Mouse (Mus musculus): ENCODE measurements around the gene Bend5. TPM values are rescaled to one million over a fixed set of nuclear protein-coding genes. Genes with fewer than 3 reads are reported as not detected.

Bend5 gene
- polyA plus RNA-seq, 1 experiment from 2014 or later = 88.8 TPM

DNA sequence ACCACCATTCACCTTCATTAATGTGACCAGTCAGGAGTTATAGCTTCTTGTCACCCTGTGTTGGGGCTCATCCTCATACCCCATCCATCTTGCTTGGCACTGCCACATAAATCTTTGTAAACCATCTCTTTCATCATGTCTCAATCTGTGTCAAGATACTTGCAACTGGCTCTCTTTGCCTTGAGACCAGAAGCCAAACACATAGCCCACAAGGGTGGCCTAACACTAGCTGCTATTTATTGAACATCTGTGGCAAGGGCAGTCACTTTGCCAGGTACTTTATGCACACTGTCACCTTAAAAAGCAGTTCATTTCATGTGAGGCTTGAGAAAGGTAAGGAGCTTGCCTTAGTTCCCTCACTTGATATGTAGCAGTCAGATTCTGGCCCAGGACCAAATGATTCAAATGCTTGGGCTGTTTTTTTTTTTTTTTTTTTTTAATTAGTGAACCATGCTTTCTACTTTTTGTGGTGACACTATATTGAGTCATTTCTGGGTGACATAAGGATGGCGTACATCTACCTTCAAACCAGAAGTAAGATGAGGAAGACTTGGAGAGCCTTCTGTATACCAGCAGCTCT, 9.7 kb downstream of the Bend5 start:
- ATAC-seq (ENCODE audit: low FRiP score, low TSS enrichment) (no peak), DNase-seq (no peak)

DNA sequence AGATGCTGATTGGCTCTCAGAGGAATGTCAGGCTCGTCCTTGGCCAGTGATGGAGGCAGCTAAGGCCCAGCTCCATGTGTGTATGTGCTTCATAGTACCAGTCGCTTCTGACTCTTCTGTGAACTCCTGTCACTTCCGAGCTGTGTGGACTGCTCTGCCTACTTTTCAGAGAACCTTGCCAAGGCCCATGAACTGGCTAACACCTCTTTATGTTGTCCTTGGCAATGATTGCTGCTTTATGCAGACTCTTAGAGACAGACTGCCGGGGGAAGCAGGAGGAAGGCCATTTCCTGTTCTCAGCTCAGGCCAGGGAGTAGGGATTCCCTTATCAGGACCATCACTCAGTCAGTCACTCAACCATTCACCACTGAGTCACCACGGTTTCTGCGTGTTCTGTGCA, 10.4 kb downstream of the Bend5 start:
- 91% methylated on average over 6 of the region's 6 CpGs for WGBS
- Histone ChIP-seq H3K4me1 (ENCODE audit: control insufficient read depth, insufficient read depth, low read length) (0 out of 2 replicates have a peak, but pooled peaks cover 3% of the 10 kb centered on the region), H3K4me3 (replicated peaks; ENCODE audit: low read depth, low read length) (no peak overlapping the region), H3K9ac (replicated peaks; ENCODE audit: low read length) (no peak overlapping the region), H3K27ac (replicated peaks; ENCODE audit: low read depth, low read length) (no peak overlapping the region), H3K9me3 (ENCODE audit: control insufficient read depth, low read length) (no peaks in the 10 kb centered on the region), H3K4me2 (ENCODE audit: low read length) (no peak overlapping the region), H3K27me3 (ENCODE audit: control insufficient read depth, insufficient read depth, low read length) (no peaks in the 10 kb centered on the region), H3K36me3 (ENCODE audit: control insufficient read depth, insufficient read depth, low read length) (peaks cover 18% of the 10 kb centered on the region)
- ATAC-seq (ENCODE audit: low FRiP score, low TSS enrichment) (no peak), DNase-seq (no peak)

More for the DNA sequence above, 9.7 kb downstream of the Bend5 start:
- Histone ChIP-seq H3K27me3 (ENCODE audit: control insufficient read depth, insufficient read depth, low read length) (no peaks in the 10 kb centered on the region), H3K4me2 (ENCODE audit: low read length) (no peak overlapping the region), H3K4me3 (replicated peaks; ENCODE audit: low read depth, low read length) (no peak overlapping the region), H3K4me1 (ENCODE audit: control insufficient read depth, insufficient read depth, low read length) (peaks cover 3% of the 10 kb centered on the region; the same call in 1 of the 2 replicates), H3K27ac (replicated peaks; ENCODE audit: low read depth, low read length) (no peak overlapping the region), H3K9me3 (ENCODE audit: control insufficient read depth, low read length) (no peaks in the 10 kb centered on the region), H3K9ac (replicated peaks; ENCODE audit: low read length) (no peak overlapping the region), H3K36me3 (ENCODE audit: control insufficient read depth, insufficient read depth, low read length) (peaks cover 21% of the 10 kb centered on the region)
- 95% methylated on average over 1 of the region's 1 CpGs for WGBS

DNA sequence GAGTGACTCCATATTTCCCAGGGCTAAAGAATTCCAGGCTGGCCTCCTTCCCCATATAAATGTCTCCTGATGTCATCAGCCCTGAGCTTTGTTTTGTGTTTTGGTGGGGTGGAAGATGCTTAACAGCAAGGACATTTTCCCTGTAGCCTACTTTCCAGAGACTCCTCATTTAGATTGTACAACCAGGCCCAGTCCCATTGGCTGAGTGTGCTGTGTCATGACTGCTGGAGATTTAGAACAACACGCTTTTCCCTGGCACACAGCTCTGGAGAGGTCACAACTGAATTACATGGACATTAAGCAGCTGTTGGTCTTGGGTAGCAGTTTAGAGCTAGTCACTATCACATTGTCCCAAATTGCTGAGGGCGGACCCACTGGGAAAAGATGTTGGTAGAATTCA, 16.4 kb downstream of the Bend5 start:
- Histone ChIP-seq H3K4me2 (ENCODE audit: low read length) (no peak overlapping the region), H3K9ac (replicated peaks; ENCODE audit: low read length) (no peak overlapping the region), H3K36me3 (ENCODE audit: control insufficient read depth, insufficient read depth, low read length) (peaks cover 55% of the 10 kb centered on the region), H3K27ac (replicated peaks; ENCODE audit: low read depth, low read length) (no peak overlapping the region), H3K27me3 (ENCODE audit: control insufficient read depth, insufficient read depth, low read length) (no peaks in the 10 kb centered on the region), H3K4me3 (replicated peaks; ENCODE audit: low read depth, low read length) (no peak overlapping the region), H3K9me3 (ENCODE audit: control insufficient read depth, low read length) (no peaks in the 10 kb centered on the region), H3K4me1 (ENCODE audit: control insufficient read depth, insufficient read depth, low read length) (no peaks in the 10 kb centered on the region)
- DNase-seq = no peak
- ATAC-seq (ENCODE audit: low FRiP score, low TSS enrichment) = no peak
- WGBS = 98% methylated on average over 2 of the region's 2 CpGs

DNA sequence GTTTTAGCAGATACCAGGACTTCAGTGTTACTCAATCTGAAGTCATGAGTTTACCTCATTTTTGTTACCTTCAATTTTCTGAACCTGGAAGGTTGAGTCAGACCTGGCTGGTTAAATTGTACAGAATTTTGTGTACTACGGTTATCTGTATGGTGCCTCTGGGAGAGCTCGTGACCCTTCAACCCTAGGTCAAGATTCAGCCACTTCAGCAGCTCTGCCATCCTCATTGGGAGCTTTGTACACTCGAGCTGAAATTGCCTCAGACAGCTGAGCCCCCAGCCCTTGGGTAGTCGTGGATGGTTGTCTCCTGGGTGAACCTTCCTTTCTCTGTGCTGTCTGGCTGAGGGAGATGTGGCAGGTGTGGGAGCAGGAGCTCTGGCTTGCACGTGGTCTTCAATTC, 17.2 kb downstream of the Bend5 start:
- no peak for DNase-seq
- 81% methylated on average over 5 of the region's 5 CpGs for WGBS

DNA sequence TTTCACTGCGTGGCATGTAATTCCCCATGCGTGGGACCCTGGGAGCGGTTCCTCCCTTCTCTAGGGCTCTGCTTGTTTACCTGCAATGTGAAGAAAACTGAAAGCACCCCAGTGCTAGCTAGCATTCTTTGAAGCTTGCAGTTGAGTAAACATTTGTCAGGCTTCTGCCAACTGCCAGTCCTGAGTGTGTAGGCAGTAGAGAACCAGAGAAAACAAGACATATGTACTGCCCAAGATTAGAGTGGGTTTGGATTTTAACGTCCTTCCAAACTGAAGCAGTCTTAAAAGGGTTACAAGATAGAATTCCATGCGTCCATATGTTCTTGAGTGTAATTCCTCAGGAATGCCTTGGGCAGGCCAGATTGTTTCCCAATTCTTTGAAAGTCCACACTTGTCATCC, 17.6 kb downstream of the Bend5 start:
- Histone ChIP-seq H3K4me3 (replicated peaks; ENCODE audit: low read depth, low read length) (no peak overlapping the region), H3K4me2 (ENCODE audit: low read length) (no peak overlapping the region), H3K9ac (replicated peaks; ENCODE audit: low read length) (no peak overlapping the region), H3K4me1 (ENCODE audit: control insufficient read depth, insufficient read depth, low read length) (no peaks in the 10 kb centered on the region), H3K9me3 (ENCODE audit: control insufficient read depth, low read length) (no peaks in the 10 kb centered on the region), H3K36me3 (ENCODE audit: control insufficient read depth, insufficient read depth, low read length) (peaks cover 66% of the 10 kb centered on the region), H3K27ac (replicated peaks; ENCODE audit: low read depth, low read length) (no peak overlapping the region), H3K27me3 (ENCODE audit: control insufficient read depth, insufficient read depth, low read length) (no peaks in the 10 kb centered on the region)
- no peak for DNase-seq
- no peak for ATAC-seq (ENCODE audit: low FRiP score, low TSS enrichment)
- 89% methylated on average over 5 of the region's 5 CpGs for WGBS

More for the DNA sequence above, 17.2 kb downstream of the Bend5 start:
- H3K4me3 ChIP-seq (replicated peaks; ENCODE audit: low read depth, low read length) = no peak overlapping the region
- H3K4me2 ChIP-seq (ENCODE audit: low read length) = no peak overlapping the region
- no peak overlapping the region for H3K9ac ChIP-seq (replicated peaks; ENCODE audit: low read length)
- H3K36me3 ChIP-seq (ENCODE audit: control insufficient read depth, insufficient read depth, low read length) = peaks cover 62% of the 10 kb centered on the region
- no peaks in the 10 kb centered on the region for H3K27me3 ChIP-seq (ENCODE audit: control insufficient read depth, insufficient read depth, low read length)
- H3K4me1 ChIP-seq (ENCODE audit: control insufficient read depth, insufficient read depth, low read length) = no peaks in the 10 kb centered on the region
- no peaks in the 10 kb centered on the region for H3K9me3 ChIP-seq (ENCODE audit: control insufficient read depth, low read length)
- no peak for ATAC-seq (ENCODE audit: low FRiP score, low TSS enrichment)
- H3K27ac ChIP-seq (replicated peaks; ENCODE audit: low read depth, low read length) = no peak overlapping the region

DNA sequence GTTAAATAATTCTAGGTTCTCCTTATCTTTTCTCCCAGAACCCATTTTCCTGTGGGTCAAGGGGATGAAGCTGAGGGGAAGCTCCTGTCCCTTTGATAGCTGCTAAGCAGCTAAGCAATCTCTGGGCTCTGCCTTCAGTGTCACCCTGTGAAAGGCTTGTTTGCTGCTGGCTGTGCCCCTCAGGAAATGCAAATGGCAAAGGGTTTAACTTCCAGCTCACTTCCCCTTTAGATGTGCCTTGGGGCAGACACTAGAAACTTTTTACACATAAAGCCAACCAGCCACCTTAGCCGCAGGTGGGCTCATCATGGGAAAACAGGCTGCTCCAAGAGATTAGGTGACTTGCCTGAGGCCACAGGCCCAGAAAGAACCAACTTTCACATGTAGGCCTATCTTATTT, 26.9 kb downstream of the Bend5 start:
- 79% methylated on average over 1 of the region's 1 CpGs for WGBS
- Histone ChIP-seq H3K9me3 (ENCODE audit: control insufficient read depth, low read length) (no peaks in the 10 kb centered on the region), H3K36me3 (ENCODE audit: control insufficient read depth, insufficient read depth, low read length) (peaks cover 25% of the 10 kb centered on the region), H3K4me3 (replicated peaks; ENCODE audit: low read depth, low read length) (no peak overlapping the region), H3K4me2 (ENCODE audit: low read length) (no peak overlapping the region), H3K27ac (replicated peaks; ENCODE audit: low read depth, low read length) (no peak overlapping the region), H3K4me1 (ENCODE audit: control insufficient read depth, insufficient read depth, low read length) (peaks cover 32% of the 10 kb centered on the region), H3K9ac (replicated peaks; ENCODE audit: low read length) (no peak overlapping the region), H3K27me3 (ENCODE audit: control insufficient read depth, insufficient read depth, low read length) (no peaks in the 10 kb centered on the region)
- ATAC-seq (ENCODE audit: low FRiP score, low TSS enrichment) (no peak), DNase-seq (no peak)

DNA sequence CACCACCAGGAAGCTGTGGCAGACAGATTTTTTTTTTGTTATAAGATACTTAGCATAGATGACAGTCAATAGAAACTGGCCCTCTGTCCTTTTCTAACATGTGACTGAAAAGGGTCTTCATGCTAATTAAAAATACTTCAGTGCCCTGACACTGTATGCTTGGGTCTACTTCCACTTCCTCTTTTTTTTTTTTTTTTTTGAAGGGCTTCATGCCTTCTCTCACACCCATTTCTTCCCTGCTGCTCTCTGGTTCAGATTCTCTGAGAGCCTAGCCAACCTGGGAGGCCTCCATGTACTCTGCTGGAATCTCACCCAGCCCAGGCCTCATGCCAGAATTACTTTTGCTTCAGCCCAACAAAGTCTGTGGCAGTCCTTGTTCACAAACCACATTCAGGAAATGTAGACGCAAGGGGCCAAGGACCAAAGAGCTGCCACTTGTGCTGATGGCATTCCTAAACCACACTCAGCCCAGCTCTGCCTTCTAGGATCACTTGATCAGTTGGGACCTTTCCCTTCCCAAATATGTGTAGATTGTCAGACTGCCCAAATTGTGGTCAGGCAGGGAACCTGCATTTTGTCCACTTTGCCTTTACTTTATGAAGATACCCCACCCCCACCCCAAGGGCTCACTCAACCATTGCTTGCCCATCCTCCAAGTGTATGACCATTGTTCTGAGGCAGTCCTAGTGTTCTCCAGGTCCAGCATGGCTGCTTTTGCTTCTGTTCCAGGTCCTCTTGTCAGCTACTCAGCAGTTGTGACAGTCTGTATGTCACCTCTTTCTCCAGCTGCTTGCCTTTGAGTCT, 27.8 kb downstream of the Bend5 start:
- H3K4me2 ChIP-seq (ENCODE audit: low read length) = no peak overlapping the region
- 79% methylated on average over 1 of the region's 1 CpGs for WGBS
- H3K9me3 ChIP-seq (ENCODE audit: control insufficient read depth, low read length) = no peaks in the 10 kb centered on the region
- ATAC-seq (ENCODE audit: low FRiP score, low TSS enrichment) (no peak), DNase-seq (peak; percentile 24)
- no peak overlapping the region; the same call in 1 of the 2 replicates for H3K27ac ChIP-seq (replicated peaks; ENCODE audit: low read depth, low read length)
- peaks cover 26% of the 10 kb centered on the region for H3K36me3 ChIP-seq (ENCODE audit: control insufficient read depth, insufficient read depth, low read length)
- no peaks in the 10 kb centered on the region for H3K27me3 ChIP-seq (ENCODE audit: control insufficient read depth, insufficient read depth, low read length)
- H3K4me1 ChIP-seq (ENCODE audit: control insufficient read depth, insufficient read depth, low read length) = peaks cover 32% of the 10 kb centered on the region
- H3K4me3 ChIP-seq (replicated peaks; ENCODE audit: low read depth, low read length) = no peak overlapping the region
- no peak overlapping the region for H3K9ac ChIP-seq (replicated peaks; ENCODE audit: low read length)

DNA sequence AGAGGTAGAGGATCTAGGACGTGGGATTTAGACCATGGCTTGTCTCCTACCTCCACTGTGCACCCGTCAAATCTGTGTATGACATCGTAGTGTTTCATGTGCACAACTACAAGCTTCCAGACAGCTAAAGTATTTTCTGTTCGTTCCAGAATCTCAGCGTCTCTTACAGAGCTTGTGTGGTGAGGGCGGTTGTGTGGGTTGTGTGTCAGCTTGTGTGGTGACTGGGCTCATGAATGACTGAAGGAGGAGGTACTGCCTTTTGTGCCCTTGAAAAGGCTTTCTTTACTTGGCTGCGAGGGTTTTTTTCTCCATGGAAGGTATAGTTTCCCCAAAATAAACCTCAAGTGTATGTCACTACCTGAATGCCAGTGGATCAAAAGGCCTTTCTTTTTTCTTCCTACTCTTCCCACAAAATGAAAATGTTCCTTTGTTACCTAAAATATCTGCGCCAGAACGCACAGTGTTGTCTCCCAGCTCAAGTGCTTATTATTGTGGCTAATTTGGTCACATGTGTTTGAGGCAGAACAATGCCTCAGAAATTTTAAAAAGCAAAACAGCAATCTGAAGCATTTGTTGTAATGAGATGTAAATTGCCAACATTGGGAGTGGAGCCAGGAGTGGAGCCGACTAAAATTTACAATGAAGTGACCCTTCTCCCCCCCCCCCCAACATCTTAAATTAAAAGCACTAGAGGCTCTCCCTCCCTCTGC, 29.3 kb downstream of the Bend5 start:
- Histone ChIP-seq H3K27ac (replicated peaks; ENCODE audit: low read depth, low read length) (peak overlapping the region; percentile 72), H3K9me3 (ENCODE audit: control insufficient read depth, low read length) (no peaks in the 10 kb centered on the region), H3K9ac (replicated peaks; ENCODE audit: low read length) (no peak overlapping the region), H3K4me1 (ENCODE audit: control insufficient read depth, insufficient read depth, low read length) (peaks cover 32% of the 10 kb centered on the region), H3K27me3 (ENCODE audit: control insufficient read depth, insufficient read depth, low read length) (no peaks in the 10 kb centered on the region), H3K4me3 (replicated peaks; ENCODE audit: low read depth, low read length) (no peak overlapping the region), H3K36me3 (ENCODE audit: control insufficient read depth, insufficient read depth, low read length) (peaks cover 32% of the 10 kb centered on the region), H3K4me2 (ENCODE audit: low read length) (no peak overlapping the region)
- DNase-seq (peak; percentile 73), ATAC-seq (ENCODE audit: low FRiP score, low TSS enrichment) (peak; percentile 65)
- 28% methylated on average over 10 of the region's 10 CpGs for WGBS

Measured in midbrain, embryonic 14.5 days (tissue).